Mouse (Mus musculus) limb, embryonic 11.5 days (tissue): ENCODE results near the gene Poln. TPM values are rescaled to one million over a fixed set of nuclear protein-coding genes. Genes with fewer than 3 reads are reported as not detected.

Experiments used
- ATAC-seq: fragments of 200-750 bp; cut with Nextera tagmentation; 2 replicates; pipeline ENCODE4 v1.8.0; 2017; ENCODE audit warnings: low read depth; ENCODE audit not compliant: insufficient number of reproducible peaks, low FRiP score, low TSS enrichment
- DNase-seq: peaks from one replicate; pipeline ENCODE4 v3.0.0-alpha.2; 2015; ENCODE audit warnings: low spot score
- H3K27ac ChIP-seq: fragments of 300-500 bp; sonication (generic); replicated peaks from 2 replicates; pipeline ENCODE4 v1.5.1; 2014; ENCODE audit warnings: low read depth, mild to moderate bottlenecking, low read length
- H3K27me3 ChIP-seq: fragments of 300-500 bp; sonication (generic); 2 replicates; pipeline ENCODE4 v1.6.1; 2014; ENCODE audit warnings: mild to moderate bottlenecking, low read length, mixed read lengths; ENCODE audit not compliant: control insufficient read depth, insufficient read depth
- H3K36me3 ChIP-seq: fragments of 300-500 bp; sonication (generic); 2 replicates; pipeline ENCODE4 v1.6.1; 2014; ENCODE audit warnings: mild to moderate bottlenecking, low read length, moderate library complexity, mixed read lengths; ENCODE audit not compliant: control insufficient read depth, insufficient read depth
- H3K4me1 ChIP-seq: fragments of 300-500 bp; sonication (generic); 2 replicates; pipeline ENCODE4 v1.6.1; 2014; ENCODE audit warnings: low read length, mixed read lengths; ENCODE audit not compliant: control insufficient read depth, insufficient read depth
- H3K4me2 ChIP-seq: fragments of 300-500 bp; sonication (generic); 2 replicates; pipeline ENCODE4 v1.6.1; 2014; ENCODE audit warnings: low read depth, mild to moderate bottlenecking, moderate library complexity; ENCODE audit not compliant: severe bottlenecking
- H3K4me3 ChIP-seq: fragments of 300-500 bp; sonication (generic); 2 replicates; pipeline ENCODE4 v1.5.1; 2014; ENCODE audit warnings: low read depth, low read length
- H3K9ac ChIP-seq: fragments of 300-500 bp; sonication (generic); 2 replicates; pipeline ENCODE4 v1.6.1; 2014; ENCODE audit warnings: mild to moderate bottlenecking, low read length
- H3K9me3 ChIP-seq: fragments of 300-500 bp; sonication (generic); 2 replicates; pipeline ENCODE4 v1.6.1; 2016; ENCODE audit warnings: low read length; ENCODE audit not compliant: control insufficient read depth
- WGBS: fragments of 180-500 bp; shearing (Covaris S2); extraction: QIAGEN DNeasy Blood & Tissue Kit; methylation state at CpG from one replicate; pipeline ENCODE4 v1.1.7; 2014; 5-methylcytosine and 5-hydroxymethylcytosine counted together
- polyA plus RNA-seq: library from polyadenylated mRNA; unstranded; fragments of >200 nt; fragmentation: Nextera tagmentation; extraction: Ambion mirVana; gene quantifications from 2 replicates; pipeline ENCODE4 v1.2.1, GENCODE M21; 2014

The Poln gene
- polyA plus RNA-seq, 1 experiment from 2014 or later = 0.81 TPM

GRCm38 (mm10) chr5:34185051-34185580, 15.9 kb upstream of the Poln start:
- no peak for ATAC-seq
- Histone ChIP-seq H3K36me3 (peaks cover 2% of the 10 kb centered on the region; the same call in 1 of the 2 replicates), H3K27me3 (no peaks in the 10 kb centered on the region), H3K9me3 (no peaks in the 10 kb centered on the region), H3K4me3 (no peak overlapping the region), H3K4me1 (peaks cover 16% of the 10 kb centered on the region), H3K9ac (no peak overlapping the region), H3K4me2 (peak overlapping the region; percentile 90; the same call in 1 of the 2 replicates), H3K27ac (no peak overlapping the region)
- WGBS = 95% methylated on average over 1 of the region's 1 CpGs
- no peak for DNase-seq

GRCm38 (mm10) chr5:34183976-34184375, 14.7 kb upstream of the Poln start:
- WGBS = 88% methylated on average over 3 of the region's 3 CpGs
- Histone ChIP-seq H3K4me3 (no peak overlapping the region), H3K4me2 (no peak overlapping the region), H3K9ac (no peak overlapping the region), H3K9me3 (no peaks in the 10 kb centered on the region), H3K27me3 (no peaks in the 10 kb centered on the region), H3K4me1 (peaks cover 16% of the 10 kb centered on the region), H3K36me3 (peaks cover 2% of the 10 kb centered on the region; the same call in 1 of the 2 replicates), H3K27ac (no peak overlapping the region)
- no peak for ATAC-seq
- no peak for DNase-seq

GRCm38 (mm10) chr5:34183156-34183880, 14.1 kb upstream of the Poln start:
- 79% methylated on average over 5 of the region's 5 CpGs for WGBS
- ATAC-seq = no peak
- Histone ChIP-seq H3K27ac (no peak overlapping the region), H3K36me3 (peaks cover 2% of the 10 kb centered on the region; the same call in 1 of the 2 replicates), H3K4me3 (no peak overlapping the region), H3K4me2 (no peak overlapping the region), H3K9ac (no peak overlapping the region), H3K9me3 (no peaks in the 10 kb centered on the region), H3K27me3 (no peaks in the 10 kb centered on the region), H3K4me1 (peaks cover 13% of the 10 kb centered on the region)
- DNase-seq = no peak

GRCm38 (mm10) chr5:34182486-34182885, 13.2 kb upstream of the Poln start:
- H3K4me2 ChIP-seq = no peak overlapping the region
- WGBS = 89% methylated on average over 3 of the region's 3 CpGs
- H3K9me3 ChIP-seq = no peaks in the 10 kb centered on the region
- no peak overlapping the region for H3K27ac ChIP-seq
- H3K4me3 ChIP-seq = no peak overlapping the region
- ATAC-seq (no peak), DNase-seq (no peak)
- peaks cover 11% of the 10 kb centered on the region for H3K4me1 ChIP-seq
- no peaks in the 10 kb centered on the region for H3K27me3 ChIP-seq
- H3K36me3 ChIP-seq = peaks cover 4% of the 10 kb centered on the region; the same call in 1 of the 2 replicates
- H3K9ac ChIP-seq = no peak overlapping the region

GRCm38 (mm10) chr5:34177821-34178220, 8.6 kb upstream of the Poln start:
- no peaks in the 10 kb centered on the region for H3K9me3 ChIP-seq
- DNase-seq (peak; percentile 15), ATAC-seq (no peak)
- H3K27me3 ChIP-seq = no peaks in the 10 kb centered on the region
- no peak overlapping the region for H3K27ac ChIP-seq
- WGBS = 93% methylated on average over 4 of the region's 4 CpGs
- H3K4me2 ChIP-seq = no peak overlapping the region
- H3K9ac ChIP-seq = no peak overlapping the region
- no peaks in the 10 kb centered on the region for H3K4me1 ChIP-seq
- peaks cover 9% of the 10 kb centered on the region for H3K36me3 ChIP-seq
- H3K4me3 ChIP-seq = no peak overlapping the region

- DNase-seq (peak; percentile 15), ATAC-seq (no peak)
- 94% methylated on average over 2 of the region's 2 CpGs for WGBS
- Histone ChIP-seq H3K27ac (no peak overlapping the region), H3K9me3 (no peaks in the 10 kb centered on the region), H3K27me3 (no peaks in the 10 kb centered on the region), H3K4me2 (no peak overlapping the region), H3K36me3 (peaks cover 7% of the 10 kb centered on the region), H3K9ac (no peak overlapping the region), H3K4me3 (no peak overlapping the region), H3K4me1 (no peaks in the 10 kb centered on the region)
Measured at GRCm38 (mm10) chr5:34177091-34177490, 7.8 kb upstream of the Poln start.

GRCm38 (mm10) chr5:34176691-34177090, 7.4 kb upstream of the Poln start:
- no peak overlapping the region for H3K4me2 ChIP-seq
- no peak overlapping the region for H3K27ac ChIP-seq
- no peaks in the 10 kb centered on the region for H3K9me3 ChIP-seq
- no peak overlapping the region for H3K4me3 ChIP-seq
- 78% methylated on average over 10 of the region's 10 CpGs for WGBS
- no peaks in the 10 kb centered on the region for H3K4me1 ChIP-seq
- peaks cover 7% of the 10 kb centered on the region for H3K36me3 ChIP-seq
- H3K9ac ChIP-seq = no peak overlapping the region
- DNase-seq (peak; percentile 10), ATAC-seq (no peak)
- H3K27me3 ChIP-seq = no peaks in the 10 kb centered on the region

GRCm38 (mm10) chr5:34175403-34175694, 6.1 kb upstream of the Poln start:
- H3K9me3 ChIP-seq = no peaks in the 10 kb centered on the region
- 21% methylated on average over 5 of the region's 5 CpGs for WGBS
- ATAC-seq (no peak), DNase-seq (peak; percentile 18)
- no peak overlapping the region for H3K9ac ChIP-seq
- H3K27ac ChIP-seq = no peak overlapping the region
- H3K4me3 ChIP-seq = no peak overlapping the region
- H3K4me1 ChIP-seq = no peaks in the 10 kb centered on the region
- H3K36me3 ChIP-seq = peaks cover 7% of the 10 kb centered on the region
- H3K4me2 ChIP-seq = no peak overlapping the region
- H3K27me3 ChIP-seq = no peaks in the 10 kb centered on the region
